Mouse (Mus musculus) myocyte (in vitro differentiated cells): ENCODE data around the gene Fgd6. TPM values are rescaled to one million over a fixed set of nuclear protein-coding genes. Genes with fewer than 3 reads are reported as not detected.

Source experiments
- H3K27me3 ChIP-seq: one replicate; pipeline ENCODE4 v1.6.1; 2011; ENCODE audit not compliant: control insufficient read depth, insufficient read depth, insufficient read length
- H3K36me3 ChIP-seq: one replicate; pipeline ENCODE4 v1.6.1; 2011; ENCODE audit not compliant: control insufficient read depth, insufficient read depth
- H3K4me2 ChIP-seq: one replicate; pipeline ENCODE4 v1.6.1; 2011; ENCODE audit warnings: low read depth, control low read depth
- H3K4me3 ChIP-seq: one replicate; pipeline ENCODE4 v1.5.1; 2011; ENCODE audit warnings: mild to moderate bottlenecking, control low read depth, moderate library complexity
- H3K79me2 ChIP-seq: one replicate; pipeline ENCODE4 v1.6.1; 2011; ENCODE audit not compliant: control insufficient read depth, insufficient read depth
- H3ac ChIP-seq: one replicate; pipeline ENCODE4 v1.6.1; 2011; ENCODE audit not compliant: control insufficient read depth, insufficient read length
- CEBPB ChIP-seq: IDR thresholded peaks from 2 replicates; pipeline ENCODE4 v1.6.1; 2011; ENCODE audit warnings: mild to moderate bottlenecking, moderate library complexity; ENCODE audit not compliant: poor library complexity, insufficient read depth, severe bottlenecking
- E2F4 ChIP-seq: IDR thresholded peaks from one replicate; pipeline ENCODE4 v1.6.1; 2011; ENCODE audit warnings: mild to moderate bottlenecking, control low read depth, moderate library complexity; ENCODE audit not compliant: insufficient read depth
- MAX ChIP-seq: IDR thresholded peaks from one replicate; pipeline ENCODE4 v1.6.1; 2011; ENCODE audit warnings: low read depth, mild to moderate bottlenecking, control low read depth
- MYOD1 ChIP-seq, 3 experiments: IDR thresholded peaks; one replicate each; pipeline ENCODE4 v1.6.1; 2011; ENCODE audit warnings: control low read depth in 2 of 3, low read depth in 2 of 3, mild to moderate bottlenecking in 2 of 3, moderate library complexity in 1 of 3; ENCODE audit not compliant: insufficient read length in 2 of 3, control insufficient read depth in 1 of 3
- MYOG ChIP-seq, 3 experiments: IDR thresholded peaks; one replicate each; pipeline ENCODE4 v1.6.1; 2011; ENCODE audit warnings: control low read depth in 2 of 3, low read depth in 2 of 3, mild to moderate bottlenecking in 2 of 3; ENCODE audit not compliant: insufficient read length in 2 of 3, control insufficient read depth in 1 of 3, insufficient read depth in 1 of 3
- POLR2A ChIP-seq: IDR thresholded peaks from one replicate; pipeline ENCODE4 v1.6.1; 2011; ENCODE audit warnings: low read depth, mild to moderate bottlenecking, control low read depth, moderate library complexity; ENCODE audit not compliant: insufficient read length
- POLR2AphosphoS2 ChIP-seq: IDR thresholded peaks from one replicate; pipeline ENCODE4 v1.6.1; 2011; ENCODE audit warnings: low read depth, control low read depth; ENCODE audit not compliant: insufficient read length
- REST ChIP-seq: IDR thresholded peaks from one replicate; pipeline ENCODE4 v1.6.1; 2011; ENCODE audit warnings: mild to moderate bottlenecking, control low read depth, moderate library complexity; ENCODE audit not compliant: insufficient read depth, insufficient read length
- SRF ChIP-seq: IDR thresholded peaks from one replicate; pipeline ENCODE4 v1.6.1; 2011; ENCODE audit warnings: low read depth; ENCODE audit not compliant: control insufficient read depth, insufficient read length
- TCF12 ChIP-seq: IDR thresholded peaks from one replicate; pipeline ENCODE4 v1.6.1; 2011; ENCODE audit warnings: mild to moderate bottlenecking, control low read depth; ENCODE audit not compliant: poor library complexity, insufficient read depth, severe bottlenecking
- TCF3 ChIP-seq: IDR thresholded peaks from one replicate; pipeline ENCODE4 v1.6.1; 2011; ENCODE audit warnings: low read depth, control low read depth; ENCODE audit not compliant: insufficient read length
- USF1 ChIP-seq: IDR thresholded peaks from one replicate; pipeline ENCODE4 v1.6.1; 2011; ENCODE audit warnings: low read depth, mild to moderate bottlenecking, control low read depth, moderate library complexity
- polyA plus RNA-seq: library from polyadenylated mRNA; unstranded; fragments of >200 nt; fragmentation: generic; extraction: Trizol; gene quantifications from one replicate; pipeline ENCODE4 v1.2.1, GENCODE M21; 2012; ENCODE audit warnings: missing spikeins

Gene Fgd6
- polyA plus RNA-seq, 1 experiment: 1.7 TPM

- TF ChIP-seq TCF12: no peak
Measured at GRCm38 (mm10) chr10:94059618-94060055, 23.8 kb downstream of the Fgd6 start.

GRCm38 (mm10) chr10:94060190-94060589 is 24.4 kb downstream of the Fgd6 start:
- no peak overlapping the region for H3K4me3 ChIP-seq
- H3K79me2 ChIP-seq: no peaks in the 10 kb centered on the region
- TF ChIP-seq E2F4: no peak
- no peak for TF ChIP-seq CEBPB
- TF ChIP-seq REST: no peak
- TF ChIP-seq TCF12: no peak
- TF ChIP-seq SRF: no peak
- TF ChIP-seq MYOG (IDR thresholded peaks at IDR 0.05; ENCODE audit: control insufficient read depth in 1 of 3, insufficient read depth in 1 of 3, insufficient read length in 2 of 3, low read depth in 2 of 3): no peak
- no peak for TF ChIP-seq POLR2AphosphoS2
- TF ChIP-seq TCF3: no peak
- no peak for TF ChIP-seq MYOD1 (IDR thresholded peaks at IDR 0.05; ENCODE audit: control insufficient read depth in 1 of 3, insufficient read length in 2 of 3, low read depth in 2 of 3)
- TF ChIP-seq POLR2A: no peak
- no peak for TF ChIP-seq USF1
- no peak for TF ChIP-seq MAX
- H3K27me3 ChIP-seq: no peaks in the 10 kb centered on the region
- H3K36me3 ChIP-seq: peaks cover 5% of the 10 kb centered on the region
- no peak overlapping the region for H3ac ChIP-seq
- no peak overlapping the region for H3K4me2 ChIP-seq

More at GRCm38 (mm10) chr10:94059618-94060055, 23.8 kb downstream of the Fgd6 start:
- H3K27me3 ChIP-seq: no peaks in the 10 kb centered on the region
- H3K4me3 ChIP-seq: no peak overlapping the region
- H3K4me2 ChIP-seq: no peak overlapping the region
- H3K36me3 ChIP-seq: peaks cover 5% of the 10 kb centered on the region
- no peaks in the 10 kb centered on the region for H3K79me2 ChIP-seq
- H3ac ChIP-seq: no peak overlapping the region

GRCm38 (mm10) chr10:94062357-94062756 is 26.6 kb downstream of the Fgd6 start:
- H3K4me3 ChIP-seq: no peak overlapping the region
- no peak overlapping the region for H3K4me2 ChIP-seq
- H3K27me3 ChIP-seq: no peaks in the 10 kb centered on the region
- H3ac ChIP-seq: no peak overlapping the region
- H3K36me3 ChIP-seq: peaks cover 5% of the 10 kb centered on the region
- H3K79me2 ChIP-seq: no peaks in the 10 kb centered on the region
- TF ChIP-seq POLR2AphosphoS2: no peak
- TF ChIP-seq TCF12: no peak
- TF ChIP-seq MAX: no peak
- TF ChIP-seq POLR2A: no peak
- TF ChIP-seq USF1: no peak
- TF ChIP-seq MYOD1 (IDR thresholded peaks at IDR 0.05; ENCODE audit: control insufficient read depth in 1 of 3, insufficient read length in 2 of 3, low read depth in 2 of 3): no peak
- no peak for TF ChIP-seq CEBPB
- no peak for TF ChIP-seq TCF3
- TF ChIP-seq SRF: no peak
- TF ChIP-seq REST: no peak
- no peak for TF ChIP-seq E2F4
- TF ChIP-seq MYOG (IDR thresholded peaks at IDR 0.05; ENCODE audit: control insufficient read depth in 1 of 3, insufficient read depth in 1 of 3, insufficient read length in 2 of 3, low read depth in 2 of 3): no peak

- no peaks in the 10 kb centered on the region for H3K36me3 ChIP-seq
Measured at GRCm38 (mm10) chr10:94066896-94067295, 31.1 kb downstream of the Fgd6 start.

GRCm38 (mm10) chr10:94068701-94069100 is 32.9 kb downstream of the Fgd6 start:
- no peaks in the 10 kb centered on the region for H3K27me3 ChIP-seq
- H3K4me2 ChIP-seq: no peak overlapping the region
- H3K79me2 ChIP-seq: no peaks in the 10 kb centered on the region
- no peaks in the 10 kb centered on the region for H3K36me3 ChIP-seq
- H3ac ChIP-seq: no peak overlapping the region
- H3K4me3 ChIP-seq: no peak overlapping the region
- TF ChIP-seq TCF3 (no peak), TCF12 (no peak), MAX (no peak), MYOG (IDR thresholded peaks at IDR 0.05; ENCODE audit: control insufficient read depth in 1 of 3, insufficient read depth in 1 of 3, insufficient read length in 2 of 3, low read depth in 2 of 3) (no peak), MYOD1 (IDR thresholded peaks at IDR 0.05; ENCODE audit: control insufficient read depth in 1 of 3, insufficient read length in 2 of 3, low read depth in 2 of 3) (no peak), E2F4 (no peak), SRF (no peak), REST (no peak), POLR2AphosphoS2 (no peak), POLR2A (no peak)

More at GRCm38 (mm10) chr10:94066896-94067295, 31.1 kb downstream of the Fgd6 start:
- Histone ChIP-seq H3K4me2 (no peak overlapping the region), H3K4me3 (no peak overlapping the region), H3ac (no peak overlapping the region), H3K79me2 (no peaks in the 10 kb centered on the region), H3K27me3 (no peaks in the 10 kb centered on the region)
- TF ChIP-seq TCF12 (no peak), POLR2A (no peak), CEBPB (no peak), USF1 (no peak), MYOG (IDR thresholded peaks at IDR 0.05; ENCODE audit: control insufficient read depth in 1 of 3, insufficient read depth in 1 of 3, insufficient read length in 2 of 3, low read depth in 2 of 3) (no peak), REST (no peak), TCF3 (no peak), MAX (no peak), MYOD1 (IDR thresholded peaks at IDR 0.05; ENCODE audit: control insufficient read depth in 1 of 3, insufficient read length in 2 of 3, low read depth in 2 of 3) (no peak), E2F4 (no peak), SRF (no peak), POLR2AphosphoS2 (no peak)
